Mouse (Mus musculus) layer of hippocampus, adult 9-10 months (tissue): ENCODE measurements around the gene Brd1.
"Not testable (repeated sequence)": the region's sequence is repeated elsewhere in the genome, so short reads cannot be mapped to it uniquely, and the experiment has no call there.

ENCODE experiments used
- DNase-seq: peaks from one replicate; pipeline ENCODE4 v3.0.0; 2022; ENCODE audit warnings: low spot score

The Brd1 gene

DNA sequence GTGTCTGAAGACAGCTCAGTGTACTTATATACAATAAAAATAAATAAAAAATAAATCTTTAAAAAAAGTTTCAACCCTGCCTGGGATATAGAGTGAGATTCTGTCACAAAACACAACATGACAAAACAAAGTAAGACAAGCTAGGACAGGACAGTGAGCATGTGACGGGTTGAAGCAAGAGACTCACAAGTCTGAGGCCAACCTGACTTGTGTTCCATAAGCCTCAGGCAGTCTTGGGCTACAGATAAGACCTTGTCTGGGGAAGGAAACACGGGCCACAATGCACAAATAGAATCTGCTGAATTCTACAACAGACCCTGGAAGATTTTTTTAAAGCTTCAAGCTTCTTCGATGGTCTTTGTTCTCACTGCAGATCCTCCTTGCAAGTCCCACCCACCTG is 6.8 kb downstream of the Brd1 start:
- DNase-seq = no peak

DNA sequence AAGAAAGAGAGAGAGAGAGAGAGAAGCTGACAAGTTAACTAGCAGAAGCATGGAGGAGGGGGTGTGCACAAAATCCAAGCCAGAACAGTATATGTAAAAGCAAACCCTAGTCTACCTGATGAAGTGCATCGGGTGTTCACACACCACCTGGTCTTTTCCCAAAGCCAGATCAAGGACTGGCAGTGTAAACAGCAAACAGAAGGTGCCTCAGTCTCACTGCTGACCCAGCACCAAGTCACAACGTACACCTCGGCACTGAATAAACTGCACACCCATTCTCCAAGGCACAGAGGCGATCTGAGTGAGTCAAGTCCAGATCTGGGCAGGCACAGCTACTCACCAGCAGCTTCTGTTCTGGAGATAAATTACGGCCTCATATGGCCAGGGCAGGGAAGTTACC is 9.0 kb downstream of the Brd1 start:
- DNase-seq = no peak

DNA sequence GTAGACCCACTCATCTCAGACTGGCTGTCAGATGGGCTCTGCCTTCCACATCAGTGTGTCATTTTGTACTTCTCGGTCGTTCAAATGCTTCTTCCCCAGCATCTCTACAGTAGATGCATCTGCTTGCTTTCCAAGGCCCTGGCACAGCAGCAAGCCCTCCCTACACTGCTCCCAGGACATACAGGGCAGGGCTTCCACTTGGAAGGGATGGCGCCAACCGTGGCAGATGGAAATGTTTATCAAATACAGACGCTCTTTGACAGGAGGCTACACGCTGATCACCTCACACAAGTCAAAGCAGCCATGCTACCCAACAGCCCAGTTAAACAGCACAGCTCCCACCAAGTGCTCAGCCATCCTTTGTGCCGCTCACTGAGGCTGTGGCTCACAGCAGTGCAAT is 9.7 kb downstream of the Brd1 start:
- DNase-seq = no peak

DNA sequence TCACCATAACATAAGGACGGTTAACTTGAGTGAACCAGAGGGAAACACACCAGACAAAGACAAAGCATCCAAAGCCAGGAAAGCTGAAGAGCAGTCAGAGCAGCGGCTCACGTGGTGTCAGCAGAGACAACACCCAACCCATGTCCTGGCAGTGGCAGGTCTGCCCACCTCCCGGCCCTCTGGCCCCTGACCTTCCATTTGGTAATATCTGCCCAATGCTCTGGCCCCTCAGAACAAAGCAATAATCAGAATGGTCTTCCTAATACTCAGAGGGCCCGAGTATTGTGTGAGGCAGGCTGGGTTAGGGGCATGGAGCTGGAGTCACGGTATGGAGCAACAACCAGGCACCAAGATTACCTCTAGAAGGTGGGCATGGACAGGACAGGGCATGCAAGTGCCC is 10.8 kb downstream of the Brd1 start:
- no peak for DNase-seq

DNA sequence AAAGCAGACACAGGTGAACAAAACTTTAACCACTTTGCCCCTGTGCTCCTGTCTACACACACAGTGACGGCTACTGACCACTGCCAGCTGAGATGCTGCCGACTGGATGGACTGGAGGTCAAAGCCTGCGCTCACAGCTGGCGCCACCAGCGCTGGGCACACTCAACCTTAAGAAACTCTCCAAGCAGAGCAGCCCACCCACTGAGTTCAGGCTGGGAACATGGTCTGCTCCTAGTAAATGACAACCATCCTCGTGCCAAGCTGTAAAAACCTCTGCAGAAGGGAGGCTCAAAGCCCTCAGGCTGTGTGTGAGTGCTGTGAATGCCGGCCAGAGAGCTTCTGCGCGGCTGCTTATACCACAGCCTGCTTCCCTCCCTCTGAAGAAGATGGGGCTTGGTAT is 16.8 kb downstream of the Brd1 start:
- no peak for DNase-seq

DNA sequence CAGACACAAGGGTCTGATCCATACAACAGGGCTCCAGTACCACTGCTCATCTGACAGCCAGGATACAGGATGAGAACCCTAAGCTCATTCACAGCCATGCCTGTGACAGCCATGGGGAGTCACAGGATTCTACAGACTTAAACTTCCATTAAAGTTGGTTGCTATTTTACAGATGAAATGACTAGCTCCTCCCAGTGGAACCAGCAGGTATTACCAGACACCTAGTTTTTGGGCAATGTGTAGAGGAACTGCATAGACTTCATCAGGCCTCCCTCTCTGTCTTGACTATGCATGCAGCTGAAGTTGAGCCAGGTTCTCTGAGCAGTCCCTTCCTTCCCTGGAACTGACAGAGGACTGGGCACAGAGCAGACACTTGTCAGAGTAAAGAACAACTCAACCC is 17.7 kb downstream of the Brd1 start:
- no peak for DNase-seq

DNA sequence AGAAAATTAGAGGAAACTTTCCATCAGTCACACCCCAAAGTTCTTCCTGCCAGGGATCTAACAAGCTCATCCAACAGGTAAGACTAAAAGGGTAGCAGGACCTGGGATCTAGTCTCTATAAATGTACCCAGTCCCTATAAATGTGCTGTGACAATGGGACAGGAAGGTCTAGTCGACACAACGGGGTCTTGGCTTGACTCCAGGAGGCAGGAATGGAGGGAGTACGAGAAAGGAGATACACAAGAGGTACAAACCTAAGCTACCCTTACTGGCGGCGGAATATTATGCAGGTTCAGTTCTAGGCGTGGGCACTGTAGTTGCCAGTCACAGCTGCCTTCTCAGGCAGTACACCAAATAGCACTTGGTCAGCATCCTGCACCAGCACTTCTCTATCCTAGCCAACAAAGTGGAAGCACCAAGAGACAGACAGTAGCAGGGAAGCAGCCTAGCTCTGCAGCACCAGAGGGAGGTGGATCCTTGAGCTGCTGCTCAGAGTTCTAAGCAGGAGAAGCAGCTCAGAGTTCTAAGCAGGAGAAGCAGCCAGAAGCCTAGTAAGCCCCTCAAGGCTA is 19.9 kb downstream of the Brd1 start:
- no peak for DNase-seq

DNA sequence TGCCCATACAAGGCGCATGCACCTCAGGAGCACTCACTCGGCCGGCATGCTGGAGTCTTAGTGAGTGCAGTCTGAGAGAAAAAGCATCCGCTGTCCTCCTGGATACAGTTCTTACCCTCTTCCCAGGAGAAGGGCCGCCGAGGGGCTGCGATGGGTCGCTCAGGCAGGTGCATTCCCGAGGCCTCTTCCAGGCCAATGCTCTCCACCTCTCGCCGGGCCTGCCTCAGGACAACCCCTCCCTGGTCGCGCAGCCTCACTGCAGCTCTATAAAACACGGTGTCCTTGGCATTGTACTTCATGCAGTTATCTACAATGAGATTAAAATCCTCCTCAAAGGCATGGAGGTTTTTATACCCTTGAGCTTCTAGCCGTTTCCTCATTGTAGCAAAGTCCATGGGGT is 21.5 kb downstream of the Brd1 start:
- DNase-seq = no peak

DNA sequence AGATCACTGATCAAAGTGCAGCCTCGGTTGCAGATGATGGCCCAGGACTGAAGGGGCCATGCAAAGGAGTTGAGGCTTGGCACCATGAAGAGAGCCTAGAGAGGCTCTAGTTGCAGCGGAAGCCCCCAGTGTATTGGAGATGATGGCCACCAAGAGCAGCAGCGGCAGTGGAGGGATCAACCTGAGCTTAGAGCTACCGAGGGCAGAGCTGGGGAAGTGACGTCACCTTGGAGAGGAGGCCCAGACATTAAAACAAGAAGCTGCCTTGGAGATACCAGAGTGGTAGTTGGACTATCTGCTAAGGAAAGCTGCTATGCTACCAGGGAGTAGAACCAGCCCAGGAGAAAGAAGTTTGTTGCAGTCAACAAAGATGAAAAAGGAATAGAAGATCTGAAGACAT is 24.2 kb downstream of the Brd1 start:
- DNase-seq = no peak

DNA sequence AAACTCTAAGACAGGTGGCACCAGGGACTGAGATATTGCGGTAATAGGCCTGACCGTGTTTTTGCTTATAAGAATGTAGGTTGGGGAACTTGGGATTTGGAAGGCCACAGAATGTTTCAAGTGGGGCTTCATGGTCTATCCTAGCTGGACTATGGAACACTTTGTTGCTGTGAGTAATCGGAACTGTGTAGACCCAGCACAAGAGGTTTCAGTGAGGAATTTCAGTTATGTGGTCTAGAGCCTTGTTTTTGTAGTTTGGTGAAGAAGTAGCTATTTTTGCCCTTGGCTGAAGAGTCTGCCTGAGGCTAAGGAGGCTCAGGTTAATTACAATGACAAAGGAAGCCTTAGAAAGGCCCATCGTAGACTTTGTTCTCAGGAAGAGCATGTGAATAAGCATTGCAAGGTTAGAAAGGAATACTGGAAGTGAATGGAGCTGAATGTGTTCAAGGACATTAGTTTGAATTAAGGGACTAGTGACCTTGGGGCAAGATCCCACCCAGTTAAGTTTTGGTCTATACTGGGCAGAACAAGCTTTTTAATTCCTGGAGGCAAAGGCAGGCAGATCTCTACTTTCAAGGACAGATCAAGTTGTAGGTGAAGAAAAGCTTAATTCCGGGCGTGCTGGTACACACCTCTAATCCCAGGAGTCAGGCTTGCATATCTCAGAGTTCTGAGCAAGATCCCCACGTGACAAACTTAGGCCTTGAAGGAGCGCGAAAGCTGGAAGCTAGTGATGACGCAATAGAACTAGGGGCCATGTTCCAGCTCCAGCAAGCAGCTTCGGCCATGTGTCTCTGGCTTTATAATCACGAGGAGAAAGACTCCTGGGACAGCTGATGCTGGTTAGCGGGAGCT is 25.1 kb downstream of the Brd1 start:
- no peak for DNase-seq

DNA sequence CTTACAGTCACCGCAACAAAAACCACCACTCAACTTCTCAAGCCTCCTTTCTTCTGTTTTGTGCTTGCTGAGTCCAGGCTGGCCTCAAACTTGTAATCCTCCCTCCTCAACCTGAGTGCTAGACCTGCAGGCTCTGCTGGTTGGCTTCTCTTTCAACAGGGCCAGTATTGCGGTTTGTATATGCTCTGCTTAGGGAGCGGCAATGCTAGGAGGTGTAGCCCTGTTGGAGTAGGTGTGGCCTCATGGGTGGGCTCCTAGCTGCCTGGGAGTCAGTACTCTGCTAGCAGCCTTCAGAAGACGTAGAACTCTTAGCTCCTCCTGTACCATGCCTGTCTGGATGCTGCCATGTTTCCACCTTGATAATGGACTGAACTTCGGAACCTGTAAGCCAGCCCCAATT is 25.8 kb downstream of the Brd1 start:
- no peak for DNase-seq

DNA sequence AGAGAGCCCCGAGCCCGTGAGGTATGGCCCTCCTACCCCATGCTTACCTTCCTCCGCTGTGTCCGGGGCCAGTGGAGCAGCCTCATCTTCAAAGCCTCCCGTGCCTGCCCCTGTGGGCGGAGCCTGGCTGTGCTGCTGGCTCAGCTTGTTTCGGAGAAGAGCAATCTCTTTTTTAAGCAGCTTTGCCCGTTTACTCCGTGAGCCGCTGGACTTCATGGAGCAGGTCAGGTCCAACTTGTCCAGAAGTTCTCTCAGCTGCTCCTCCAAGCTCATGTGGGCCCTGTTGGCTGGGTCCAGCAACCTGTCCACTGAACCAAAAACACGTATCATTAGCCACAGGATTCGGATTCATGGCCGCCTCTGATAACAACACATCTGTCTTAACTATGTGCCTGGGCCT is 27.0 kb downstream of the Brd1 start:
- not testable (repeated sequence) for DNase-seq

DNA sequence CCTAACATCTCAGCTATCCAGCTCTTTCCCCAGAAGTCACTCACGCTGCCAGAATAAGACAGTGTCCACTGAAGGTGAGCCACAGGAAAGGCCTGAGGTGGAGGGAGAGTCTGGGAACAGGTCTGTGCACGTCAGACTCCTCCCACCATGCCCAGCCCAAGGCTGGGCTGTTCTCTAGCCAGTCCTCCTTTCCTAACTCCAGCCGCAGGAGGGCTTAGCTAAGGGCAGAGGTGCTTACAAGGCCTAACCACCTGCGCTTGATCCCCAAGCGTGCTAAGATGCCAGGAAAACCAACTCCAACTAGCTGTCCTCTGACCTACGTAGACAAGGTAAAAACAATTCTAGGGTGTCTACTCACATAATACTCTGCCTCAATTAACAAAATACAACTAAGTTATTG is 27.7 kb downstream of the Brd1 start:
- no peak for DNase-seq

DNA sequence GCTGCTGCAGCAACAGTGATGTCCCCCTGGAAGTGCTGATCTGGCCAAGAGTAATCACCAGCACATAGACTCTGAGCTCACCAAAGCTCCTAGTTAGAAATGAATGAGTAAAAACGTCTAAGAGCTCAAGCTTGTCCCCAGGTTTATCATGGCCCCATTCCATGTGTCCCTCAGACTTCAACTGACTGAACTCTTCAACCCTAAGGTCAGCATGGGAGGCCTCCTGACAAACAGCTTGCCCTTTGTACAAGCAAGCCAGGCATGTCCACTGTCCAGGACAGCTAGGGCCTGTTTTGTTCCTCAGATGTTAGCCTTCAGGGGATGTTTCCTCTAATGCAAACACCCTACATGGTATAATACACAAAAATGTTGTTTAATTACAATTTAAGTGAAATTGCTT is 29.7 kb downstream of the Brd1 start:
- DNase-seq = no peak

DNA sequence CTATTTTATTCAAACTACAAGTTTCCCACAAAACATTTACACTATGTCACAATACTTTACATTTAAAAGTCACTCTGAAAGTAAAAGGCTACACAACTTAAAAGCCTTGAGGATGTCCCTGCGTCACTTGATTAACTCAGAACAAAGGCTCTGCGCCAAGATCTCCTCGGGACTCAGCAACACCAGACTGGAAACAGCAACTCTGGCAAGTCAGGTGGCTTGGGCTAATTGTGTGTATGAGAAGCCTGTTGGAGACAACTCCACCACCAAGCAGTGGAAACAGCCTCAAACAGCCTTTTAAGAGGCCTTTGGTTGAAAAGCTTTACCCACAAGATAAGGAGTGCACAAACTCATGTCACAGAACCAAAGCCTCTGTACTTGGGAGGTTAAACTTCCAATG is 31.5 kb downstream of the Brd1 start:
- DNase-seq = no peak

DNA sequence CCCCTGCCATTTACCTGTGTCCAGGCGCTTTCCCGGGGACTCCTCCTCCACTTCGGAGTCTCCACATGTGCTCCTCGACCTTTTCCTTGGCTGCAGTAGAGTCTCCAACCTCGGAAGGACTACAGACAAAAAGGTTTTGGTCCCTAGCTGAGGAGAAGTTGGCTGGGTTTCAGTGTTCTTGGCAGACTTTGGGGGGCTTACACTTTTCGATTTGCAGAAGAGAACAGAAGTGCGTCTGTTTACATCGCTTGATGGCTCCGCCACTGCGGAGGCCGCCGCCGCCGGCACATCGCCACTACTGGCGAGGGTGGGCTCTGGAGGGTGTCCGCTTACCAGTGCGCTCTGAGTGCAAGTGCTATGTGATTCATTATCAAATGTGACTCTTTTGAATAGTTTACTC is 33.3 kb downstream of the Brd1 start:
- no peak for DNase-seq

DNA sequence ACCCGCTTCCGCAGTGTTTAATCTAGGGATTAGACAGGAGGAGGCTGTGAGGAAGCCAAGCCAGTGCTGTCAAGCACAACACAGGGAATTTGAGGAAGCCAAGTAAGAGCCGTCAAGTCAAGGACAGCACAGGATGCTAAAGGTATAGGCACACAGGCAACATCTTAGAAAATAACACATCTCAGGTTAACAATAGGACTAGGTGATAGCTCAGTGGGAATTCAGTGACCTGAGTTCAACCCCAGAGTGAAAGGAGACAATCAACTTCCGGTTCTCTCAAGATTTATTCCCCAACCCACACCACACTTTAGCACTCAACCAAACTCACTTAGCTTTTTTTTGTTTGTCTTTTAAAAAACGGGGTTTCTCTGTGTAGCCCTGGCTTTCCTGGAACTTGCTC is 34.5 kb downstream of the Brd1 start:
- DNase-seq = no peak

DNA sequence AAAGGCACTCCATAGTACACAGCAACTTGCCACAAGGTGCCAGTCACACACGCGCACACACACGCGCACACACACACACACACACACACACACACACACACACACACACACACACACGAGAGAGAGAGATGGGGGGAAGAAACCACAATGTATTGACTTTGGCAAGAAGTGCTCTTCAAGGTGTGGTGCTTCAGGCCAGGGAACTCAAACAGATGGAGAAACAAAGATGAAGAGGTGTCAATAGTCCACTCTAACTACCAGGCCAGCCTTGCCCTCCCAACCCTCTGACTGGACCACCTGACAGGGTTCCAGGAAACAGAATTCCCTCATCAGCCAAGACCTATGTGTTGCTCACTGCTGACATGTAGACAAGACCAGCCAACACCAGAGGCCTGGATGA is 36.4 kb downstream of the Brd1 start:
- DNase-seq = no peak

DNA sequence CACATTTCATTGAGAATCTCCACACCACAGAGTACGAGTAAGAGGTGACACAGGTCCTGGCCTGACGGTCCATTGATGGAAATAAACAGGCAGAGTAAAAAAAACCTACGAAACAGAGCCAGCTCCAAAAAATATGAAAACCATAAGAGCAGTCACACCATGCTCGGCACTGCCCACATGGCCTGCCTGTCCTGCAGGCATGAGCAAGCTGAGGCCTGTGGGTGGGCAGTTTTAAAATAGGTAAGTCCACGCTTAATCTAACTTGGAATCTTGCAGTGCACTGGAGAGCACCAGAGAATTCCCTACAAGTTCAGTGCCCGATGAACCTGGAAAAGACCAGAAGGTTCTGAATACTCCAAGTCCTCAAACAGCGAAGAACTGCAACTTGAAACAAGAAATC is 38.0 kb downstream of the Brd1 start:
- no peak for DNase-seq

DNA sequence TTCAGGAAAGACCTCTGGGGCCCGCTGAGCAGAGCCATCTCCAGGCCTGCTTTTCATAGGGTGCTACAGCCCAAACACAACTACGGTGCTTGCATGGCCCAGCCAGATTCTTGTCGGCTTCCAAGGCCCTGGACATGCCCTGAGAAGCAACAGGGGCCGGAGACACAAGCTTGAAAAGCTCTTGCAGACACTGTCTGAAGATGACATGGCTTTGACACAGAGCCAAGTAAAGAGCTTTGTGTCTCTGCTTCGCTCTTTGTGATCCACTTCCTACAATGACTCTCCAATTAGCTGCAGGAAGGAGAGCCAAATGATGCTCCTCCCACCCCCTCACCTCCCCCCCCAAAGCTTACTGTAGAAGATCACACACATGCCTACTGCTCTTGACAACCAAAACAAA is 40.0 kb downstream of the Brd1 start:
- DNase-seq = no peak

DNA sequence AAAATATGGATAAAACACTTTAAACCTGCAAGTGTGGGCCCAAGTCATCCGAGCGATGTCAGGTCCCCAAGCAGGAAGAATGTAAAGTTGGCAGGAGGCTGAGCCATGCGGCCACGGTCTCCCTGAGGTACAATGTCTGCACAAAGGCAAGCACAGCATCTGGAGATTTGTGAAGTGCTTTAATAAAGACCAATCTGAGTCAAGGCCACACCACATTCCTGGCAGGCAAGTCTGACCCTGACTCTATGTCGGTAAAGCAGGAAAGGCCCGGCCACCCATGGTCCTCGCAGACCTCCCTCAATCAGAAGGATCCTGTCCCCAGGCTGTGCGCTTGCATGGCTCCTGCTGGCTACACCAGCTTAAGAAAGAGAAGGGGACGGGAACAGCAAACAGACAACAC is 41.3 kb downstream of the Brd1 start:
- DNase-seq = no peak

DNA sequence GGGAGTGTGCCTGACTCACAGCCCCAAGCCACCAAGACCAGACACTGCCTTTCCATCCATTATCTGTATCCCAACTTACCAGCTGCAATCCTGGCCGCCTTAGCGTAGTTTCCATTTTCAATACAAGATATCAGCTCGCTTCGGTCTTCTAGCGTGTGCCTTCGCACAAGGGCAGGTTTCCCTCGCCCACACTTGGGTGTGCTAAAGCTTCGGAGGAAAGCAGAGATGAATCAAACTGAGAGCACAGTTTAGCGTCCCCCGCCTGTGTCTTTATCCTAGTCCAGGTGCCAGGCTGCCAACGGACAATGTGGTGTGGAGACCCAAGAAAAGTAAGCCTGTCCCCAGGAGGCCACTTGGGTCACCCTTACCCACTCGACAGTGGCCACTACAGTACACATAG is 42.9 kb downstream of the Brd1 start:
- no peak for DNase-seq

DNA sequence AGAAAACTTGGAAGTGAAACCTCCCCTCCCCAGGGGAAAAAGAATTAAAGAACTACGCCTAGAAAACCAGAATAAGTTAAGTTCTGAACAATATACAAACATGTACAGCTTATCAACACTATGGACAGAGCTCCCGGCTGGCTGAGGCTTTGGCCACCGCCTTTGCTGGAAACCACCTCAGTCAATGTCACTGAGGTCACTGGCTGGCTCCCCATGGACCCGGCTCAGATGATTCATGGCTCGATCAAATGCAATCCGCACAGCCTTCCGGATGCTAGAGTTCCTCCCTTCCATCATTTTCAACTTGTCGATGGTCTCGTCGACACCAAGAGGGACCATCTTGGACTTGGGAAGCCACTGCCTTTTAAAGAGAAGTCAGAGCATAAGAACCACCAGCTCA is 45.9 kb downstream of the Brd1 start:
- DNase-seq = no peak

DNA sequence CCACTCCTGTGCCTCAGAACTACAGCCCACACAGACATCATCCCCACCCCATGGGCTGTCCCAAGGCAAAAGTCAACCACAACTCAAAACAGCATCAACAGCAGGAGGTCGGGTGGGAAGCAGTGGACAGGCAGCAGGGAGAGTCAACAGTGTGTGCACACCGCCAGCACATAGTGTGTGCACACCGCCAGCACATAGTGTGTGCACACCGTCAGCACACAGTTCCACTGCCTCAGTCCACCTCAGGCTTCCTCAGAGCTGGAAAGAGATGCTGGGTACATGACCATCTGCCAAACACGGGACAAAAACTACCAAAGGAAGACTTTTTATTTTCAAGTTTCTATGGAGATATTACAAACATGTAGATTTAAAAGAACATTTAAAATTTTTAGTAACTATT is 47.3 kb downstream of the Brd1 start:
- DNase-seq = no peak
